Mouse (Mus musculus) heart, embryonic 10.5 days (tissue): Measurements from ENCODE around the gene Smpd3. TPM values are rescaled to one million over a fixed set of nuclear protein-coding genes. Genes with fewer than 3 reads are reported as not detected.

ENCODE experiments used
- DNase-seq: peaks from one replicate; pipeline ENCODE4 v3.0.0-alpha.2; 2017; ENCODE audit warnings: low spot score
- H3K27ac ChIP-seq: fragments of 300-500 bp; sonication (generic); 2 replicates; pipeline ENCODE4 v1.5.1; 2016; ENCODE audit warnings: mild to moderate bottlenecking
- H3K27me3 ChIP-seq: fragments of 300-500 bp; sonication (generic); 2 replicates; pipeline ENCODE4 v1.6.1; 2016; ENCODE audit warnings: mild to moderate bottlenecking; ENCODE audit not compliant: poor library complexity, insufficient read depth, severe bottlenecking
- H3K36me3 ChIP-seq: fragments of 300-500 bp; sonication (generic); 2 replicates; pipeline ENCODE4 v1.6.1; 2016; ENCODE audit warnings: mild to moderate bottlenecking, moderate library complexity
- H3K4me1 ChIP-seq: fragments of 300-500 bp; sonication (generic); 2 replicates; pipeline ENCODE4 v1.6.1; 2016; ENCODE audit warnings: mild to moderate bottlenecking
- H3K4me3 ChIP-seq: fragments of 300-500 bp; sonication (generic); 2 replicates; pipeline ENCODE4 v1.5.1; 2016; ENCODE audit warnings: mild to moderate bottlenecking, moderate library complexity
- H3K9me3 ChIP-seq: fragments of 300-500 bp; sonication (generic); 2 replicates; pipeline ENCODE4 v1.6.1; 2016; ENCODE audit warnings: mild to moderate bottlenecking, moderate library complexity
- WGBS: fragments of 180-500 bp; shearing (Covaris S2); methylation state at CpG from one replicate; pipeline ENCODE4 v1.1.7; 2016; 5-methylcytosine and 5-hydroxymethylcytosine counted together
- polyA plus RNA-seq: library from polyadenylated mRNA; unstranded; fragments of >200 nt; fragmentation: Nextera tagmentation; extraction: Ambion mirVana; gene quantifications from 2 replicates; pipeline ENCODE4 v1.2.1, GENCODE M21; 2016

Smpd3 gene
- polyA plus RNA-seq, result 3.8 and 4.4 TPM in 2 replicates

GRCm38 (mm10) chr8:106337852-106338521 is at the start of gene Smpd3:
Smpd3 (minus strand) TSS chr8:106337988.
- peak within 1 kb of the TSS; percentile 82 for H3K27ac ChIP-seq
- WGBS, result under 1% methylated on average over 45 of the region's 45 CpGs
- H3K4me3 ChIP-seq, result peak within 1 kb of the TSS; percentile 68
- H3K4me1 ChIP-seq, result peaks cover 33% of the 10 kb centered on the region
- no peaks in the 10 kb centered on the region for H3K9me3 ChIP-seq
- no peaks in the 10 kb centered on the region for H3K36me3 ChIP-seq
- peaks cover 31% of the 10 kb centered on the region for H3K27me3 ChIP-seq
- DNase-seq, result peak; percentile 100

DNA sequence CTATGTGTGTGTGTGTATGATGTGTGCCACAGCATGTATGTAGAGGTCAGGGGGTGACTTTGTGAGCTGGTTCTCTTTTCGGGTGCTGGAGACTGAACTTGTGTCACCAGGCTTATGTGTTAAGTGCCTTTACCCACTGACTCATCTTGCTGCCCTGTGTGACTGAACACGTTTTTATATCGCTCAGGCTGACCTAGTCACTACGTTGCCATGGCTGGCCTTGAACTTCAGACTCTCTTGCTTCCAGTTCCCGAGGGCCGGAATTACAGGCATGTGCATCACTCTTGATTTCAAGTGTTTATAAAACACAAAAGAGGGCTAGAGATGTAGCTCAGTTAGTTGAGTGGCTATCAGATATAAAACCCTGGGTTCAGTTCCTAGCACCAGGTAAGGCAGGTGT is 43.2 kb upstream of the Smpd3 start:
- peaks cover 28% of the 10 kb centered on the region for H3K4me1 ChIP-seq
- no peak overlapping the region for H3K27ac ChIP-seq
- H3K36me3 ChIP-seq, result no peaks in the 10 kb centered on the region
- DNase-seq, result no peak
- H3K9me3 ChIP-seq, result no peaks in the 10 kb centered on the region
- 0 out of 2 replicates have a peak, but pooled peaks cover 6% of the 10 kb centered on the region for H3K27me3 ChIP-seq
- no peak overlapping the region for H3K4me3 ChIP-seq
- WGBS, result 85% methylated on average over 6 of the region's 6 CpGs

GRCm38 (mm10) chr8:106379357-106379756 is 41.6 kb upstream of the Smpd3 start:
- Histone ChIP-seq H3K36me3 (no peaks in the 10 kb centered on the region), H3K27ac (0 out of 2 replicates have a peak overlapping the region, but pooled peaks have one; percentile 45), H3K9me3 (no peaks in the 10 kb centered on the region), H3K27me3 (0 out of 2 replicates have a peak, but pooled peaks cover 6% of the 10 kb centered on the region), H3K4me1 (peaks cover 28% of the 10 kb centered on the region), H3K4me3 (no peak overlapping the region)
- WGBS, result 79% methylated on average over 5 of the region's 5 CpGs
- no peak for DNase-seq

GRCm38 (mm10) chr8:106378501-106379048 is 40.8 kb upstream of the Smpd3 start:
- Histone ChIP-seq H3K9me3 (no peaks in the 10 kb centered on the region), H3K27ac (peak overlapping the region; percentile 2; the same call in 1 of the 2 replicates)

DNA sequence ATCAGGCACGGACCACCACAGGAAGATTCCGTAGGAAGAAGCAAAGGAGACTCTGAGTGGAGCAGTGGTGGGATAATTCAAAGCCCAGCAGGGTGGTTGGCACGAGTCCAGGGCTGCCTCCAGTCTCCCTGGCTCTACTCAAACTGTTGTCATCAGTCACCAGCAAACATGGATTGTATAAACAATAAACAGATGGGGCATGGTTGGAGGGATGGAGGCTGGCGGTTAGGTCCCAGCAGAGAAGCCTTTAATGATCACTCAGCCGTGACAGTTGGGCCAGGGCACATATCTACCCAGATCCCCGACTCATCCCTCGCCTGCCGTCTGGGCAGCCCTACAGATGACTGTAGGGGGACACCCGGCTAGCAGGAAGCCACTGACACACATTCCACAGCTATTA is 39.1 kb upstream of the Smpd3 start:
- H3K27me3 ChIP-seq, result no peaks in the 10 kb centered on the region
- H3K27ac ChIP-seq, result peak overlapping the region; percentile 30; the same call in 1 of the 2 replicates
- DNase-seq, result no peak
- WGBS, result 24% methylated on average over 9 of the region's 9 CpGs
- H3K36me3 ChIP-seq, result no peaks in the 10 kb centered on the region
- H3K4me1 ChIP-seq, result peaks cover 28% of the 10 kb centered on the region
- H3K9me3 ChIP-seq, result no peaks in the 10 kb centered on the region
- H3K4me3 ChIP-seq, result no peak overlapping the region

More at GRCm38 (mm10) chr8:106378501-106379048, 40.8 kb upstream of the Smpd3 start:
- Histone ChIP-seq H3K4me1 (peaks cover 28% of the 10 kb centered on the region), H3K36me3 (no peaks in the 10 kb centered on the region), H3K4me3 (no peak overlapping the region), H3K27me3 (0 out of 2 replicates have a peak, but pooled peaks cover 2% of the 10 kb centered on the region)
- peak; percentile 81 for DNase-seq
- 32% methylated on average over 6 of the region's 7 CpGs for WGBS

DNA sequence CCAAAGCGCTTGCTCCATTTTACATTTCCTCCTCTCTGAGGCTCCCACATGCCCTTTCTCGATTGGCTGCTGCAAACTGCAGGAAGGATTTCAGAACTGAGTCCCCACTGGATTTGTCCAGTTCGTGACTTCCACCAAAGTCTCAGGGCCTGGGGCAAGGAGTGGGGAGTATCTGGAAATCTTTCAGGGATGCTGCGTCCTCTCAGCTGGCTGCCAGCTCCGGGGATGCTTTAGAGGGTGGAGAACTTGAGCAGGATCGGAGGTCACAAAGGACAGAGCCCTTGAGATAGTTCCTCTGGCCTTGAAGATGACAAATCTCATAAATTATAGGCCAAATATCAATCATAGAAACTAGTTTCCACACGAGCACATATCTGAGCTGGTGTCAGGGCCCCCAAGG is 38.2 kb upstream of the Smpd3 start:
- DNase-seq, result no peak
- WGBS, result 65% methylated on average over 7 of the region's 7 CpGs
- Histone ChIP-seq H3K27me3 (no peaks in the 10 kb centered on the region), H3K27ac (0 out of 2 replicates have a peak overlapping the region, but pooled peaks have one; percentile 36), H3K4me3 (no peak overlapping the region), H3K4me1 (peaks cover 28% of the 10 kb centered on the region), H3K9me3 (no peaks in the 10 kb centered on the region), H3K36me3 (no peaks in the 10 kb centered on the region)

DNA sequence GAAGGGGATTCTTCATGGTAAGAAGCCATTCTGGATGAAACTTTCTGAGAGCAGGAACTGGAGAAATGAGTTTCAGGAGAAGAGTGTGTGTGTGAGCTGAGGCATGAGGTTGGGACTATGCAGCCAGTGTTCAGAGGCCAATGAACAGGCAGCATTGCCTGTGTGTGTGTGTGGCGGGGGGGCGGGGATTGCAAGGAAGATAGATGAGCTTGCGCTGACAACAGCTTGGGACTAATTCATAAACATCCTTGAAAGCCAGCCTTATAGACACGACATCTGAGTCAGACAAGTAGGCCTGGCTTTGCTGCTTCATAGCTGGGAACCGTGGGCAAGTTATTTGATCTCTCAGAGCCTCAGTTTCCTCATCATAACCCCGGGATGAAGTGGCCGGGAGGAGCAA is 31.3 kb upstream of the Smpd3 start:
- H3K36me3 ChIP-seq, result no peaks in the 10 kb centered on the region
- H3K4me3 ChIP-seq, result no peak overlapping the region
- H3K9me3 ChIP-seq, result no peaks in the 10 kb centered on the region; the same call in 1 of the 2 replicates
- no peaks in the 10 kb centered on the region for H3K27me3 ChIP-seq
- H3K27ac ChIP-seq, result no peak overlapping the region
- 80% methylated on average over 7 of the region's 7 CpGs for WGBS
- DNase-seq, result no peak
- no peaks in the 10 kb centered on the region for H3K4me1 ChIP-seq

DNA sequence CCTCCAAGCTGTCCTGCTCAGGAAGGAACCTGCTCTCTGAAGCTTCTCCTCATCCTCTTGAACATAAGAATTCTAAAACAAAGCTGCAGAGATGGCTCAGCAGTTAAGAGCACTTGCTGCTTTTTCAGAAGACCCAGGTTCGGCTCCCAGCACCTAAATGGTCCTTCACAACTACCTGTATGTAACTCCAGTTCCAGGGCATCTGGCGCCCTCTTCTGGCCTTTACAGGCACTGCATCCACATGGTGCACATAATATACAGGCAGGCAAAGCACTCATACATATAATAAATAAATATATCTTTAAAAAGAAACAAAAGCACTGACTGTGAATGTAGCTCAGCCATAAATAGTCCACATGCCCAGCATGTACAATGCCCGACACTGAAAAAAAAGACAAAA is 30.7 kb upstream of the Smpd3 start:
- H3K4me3 ChIP-seq, result no peak overlapping the region
- H3K9me3 ChIP-seq, result no peaks in the 10 kb centered on the region; the same call in 1 of the 2 replicates
- H3K27ac ChIP-seq, result no peak overlapping the region
- no peaks in the 10 kb centered on the region for H3K4me1 ChIP-seq
- WGBS, result 63% methylated on average over 3 of the region's 3 CpGs
- no peaks in the 10 kb centered on the region for H3K36me3 ChIP-seq
- no peaks in the 10 kb centered on the region for H3K27me3 ChIP-seq
- no peak for DNase-seq

DNA sequence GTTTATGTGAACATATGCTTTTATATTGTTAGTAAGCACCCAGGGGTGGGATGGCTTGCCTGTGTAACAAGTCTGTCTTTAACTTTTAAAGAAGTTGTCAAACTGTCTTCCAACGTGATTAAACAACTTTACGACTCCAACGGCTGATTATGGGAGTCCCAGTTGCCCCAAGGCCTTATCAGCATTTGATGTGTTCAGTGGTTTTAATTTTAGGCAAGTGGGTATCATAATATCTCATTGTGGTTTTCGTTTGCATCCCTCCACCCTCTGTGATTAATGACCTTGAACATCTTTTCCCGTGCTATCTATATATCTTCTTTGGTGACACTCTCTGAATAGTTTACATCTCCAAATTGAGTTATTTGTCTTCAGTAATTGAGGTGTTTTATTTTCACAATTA is 27.0 kb upstream of the Smpd3 start:
- no peak for DNase-seq
- Histone ChIP-seq H3K27ac (no peak overlapping the region), H3K4me3 (no peak overlapping the region), H3K9me3 (no peaks in the 10 kb centered on the region; the same call in 1 of the 2 replicates), H3K36me3 (no peaks in the 10 kb centered on the region), H3K4me1 (no peaks in the 10 kb centered on the region), H3K27me3 (no peaks in the 10 kb centered on the region)
- WGBS, result 83% methylated on average over 5 of the region's 5 CpGs

DNA sequence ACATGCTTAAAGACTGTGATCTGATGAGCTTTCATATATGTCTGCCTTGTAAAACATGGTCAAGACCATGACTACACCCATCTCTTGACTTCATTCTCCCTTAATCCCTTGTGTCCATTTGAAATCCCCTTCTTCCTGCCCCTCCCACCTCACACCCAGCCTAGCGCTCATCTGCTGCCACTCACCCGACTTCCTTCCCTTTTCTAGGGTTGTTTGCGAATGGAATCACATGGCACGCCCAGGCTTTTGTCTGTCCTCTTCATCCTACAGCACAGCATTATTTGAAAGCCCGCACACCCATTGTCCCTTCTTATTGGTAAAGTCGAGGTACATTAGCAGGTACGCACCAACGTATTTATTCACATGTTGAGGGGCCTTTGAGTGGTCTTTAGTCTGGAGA is 26.5 kb upstream of the Smpd3 start:
- WGBS, result 63% methylated on average over 8 of the region's 8 CpGs
- no peak overlapping the region for H3K27ac ChIP-seq
- H3K4me1 ChIP-seq, result no peaks in the 10 kb centered on the region
- no peaks in the 10 kb centered on the region for H3K36me3 ChIP-seq
- DNase-seq, result no peak
- no peaks in the 10 kb centered on the region; the same call in 1 of the 2 replicates for H3K9me3 ChIP-seq
- H3K4me3 ChIP-seq, result no peak overlapping the region
- no peaks in the 10 kb centered on the region for H3K27me3 ChIP-seq

DNA sequence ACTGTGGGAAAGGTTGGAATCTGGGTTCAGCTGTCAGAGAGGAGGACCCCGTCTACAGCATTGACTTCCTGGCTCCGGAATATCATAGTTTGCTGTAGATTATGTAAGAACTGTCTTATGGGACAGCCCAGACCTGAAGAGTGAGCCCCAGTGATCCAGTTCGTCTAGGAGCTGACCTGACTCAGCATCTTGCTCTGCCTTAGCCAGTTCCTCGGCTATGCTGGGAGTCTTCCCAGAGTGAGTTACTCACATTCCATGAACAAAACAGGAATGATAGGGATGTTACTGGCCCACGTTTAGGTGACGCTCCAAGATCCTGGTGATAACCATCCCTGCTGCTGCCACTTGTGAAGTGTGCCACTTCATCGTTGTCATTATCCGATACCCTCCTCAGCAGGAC is 25.5 kb upstream of the Smpd3 start:
- Histone ChIP-seq H3K27me3 (no peaks in the 10 kb centered on the region), H3K27ac (no peak overlapping the region), H3K9me3 (no peaks in the 10 kb centered on the region; the same call in 1 of the 2 replicates), H3K36me3 (no peaks in the 10 kb centered on the region), H3K4me3 (no peak overlapping the region), H3K4me1 (no peaks in the 10 kb centered on the region)
- WGBS, result 59% methylated on average over 8 of the region's 8 CpGs
- no peak for DNase-seq

GRCm38 (mm10) chr8:106359650-106360338 is 22.0 kb upstream of the Smpd3 start:
- Histone ChIP-seq H3K27me3 (no peaks in the 10 kb centered on the region), H3K36me3 (no peaks in the 10 kb centered on the region), H3K4me1 (no peaks in the 10 kb centered on the region), H3K9me3 (no peaks in the 10 kb centered on the region), H3K27ac (no peak overlapping the region), H3K4me3 (no peak overlapping the region)
- 64% methylated on average over 4 of the region's 4 CpGs for WGBS
- no peak for DNase-seq

- no peak for DNase-seq
- Histone ChIP-seq H3K9me3 (no peaks in the 10 kb centered on the region), H3K36me3 (no peaks in the 10 kb centered on the region), H3K4me1 (peaks cover 19% of the 10 kb centered on the region; the same call in 1 of the 2 replicates), H3K27me3 (no peaks in the 10 kb centered on the region), H3K4me3 (no peak overlapping the region), H3K27ac (no peak overlapping the region)
- WGBS, result 35% methylated on average over 2 of the region's 2 CpGs
These were observed 13.3 kb upstream of the Smpd3 start for GRCm38 (mm10) chr8:106351135-106351534.
